Mouse (Mus musculus) layer of hippocampus, adult 8-10 months (tissue): ENCODE results near the gene Stx2. TPM values are rescaled to one million over a fixed set of nuclear protein-coding genes. Genes with fewer than 3 reads are reported as not detected.

ENCODE experiments used
- DNase-seq, 2 experiments: peaks; one replicate each; pipeline ENCODE4 v3.0.0; 2022; ENCODE audit warnings: low spot score in 2 of 2
- total RNA-seq, 4 experiments: library from RNA; stranded (reverse); gene quantifications; 2 replicates each; pipeline ENCODE4 v1.2.4; 2022

Stx2 gene
- total RNA-seq, 4 experiments from 2014 or later = 28.6 to 39.2 (median 33.4) TPM

- DNase-seq = peak; percentile 53 to 60
Measured at GRCm38 (mm10) chr5:128953278-128954070, 54.9 kb downstream of the Stx2 start, which contains the start of gene Rimbp2. Rimbp2 (minus strand) TSS chr5:128953486.

GRCm38 (mm10) chr5:128952291-128953195 lies 55.8 kb downstream of the Stx2 start:
- DNase-seq = peak in 1 of 2 experiments; percentile 55

GRCm38 (mm10) chr5:128951472-128951871 lies 56.9 kb downstream of the Stx2 start:
- DNase-seq = no peak

- DNase-seq = no peak
Measured at GRCm38 (mm10) chr5:128947093-128947492, 61.3 kb downstream of the Stx2 start.

GRCm38 (mm10) chr5:128940436-128940835 lies 67.9 kb downstream of the Stx2 start:
- DNase-seq = no peak

GRCm38 (mm10) chr5:128935359-128935899 lies 72.9 kb downstream of the Stx2 start:
- no peak for DNase-seq

Other genes with a start within 250 kb of the Stx2 start
- gene Rimbp2, start 55.1 kb downstream of the Stx2 start, total RNA-seq = 100 to 1,000 TPM; 109 to 137 (median 123) TPM
- 100 to 1,000 TPM; 159 to 183 (median 167) TPM for gene Ran, start 11.5 kb upstream of the Stx2 start, total RNA-seq
- under 1 TPM; 0.53 to 0.74 (median 0.62) TPM for gene Adgrd1, start 88.2 kb upstream of the Stx2 start, total RNA-seq